Mouse (Mus musculus): ENCODE measurements around the gene Chd5. TPM values are rescaled to one million over a fixed set of nuclear protein-coding genes. Genes with fewer than 3 reads are reported as not detected.

Chd5 gene
- 0.07 TPM for polyA plus RNA-seq (2014; fragmentation: Illumina TruSeq; extraction: RNeasy Lipid Tissue Mini Kit (QIAGEN cat#74804); ENCODE audit: low replicate concordance)

GRCm38 (mm10) chr4:152338419-152339292, at the start of gene Chd5:
Chd5 (plus strand) TSS chr4:152338651.

GRCm38 (mm10) chr4:152291562-152291961, 46.9 kb upstream of the Chd5 start, which contains the start of gene Hes3:
Hes3 (minus strand) TSS chr4:152291662.

GRCm38 (mm10) chr4:152296874-152297861, 41.3 kb upstream of the Chd5 start, which contains the start of gene Icmt:
Icmt (plus strand) TSS chr4:152297227.

DNA sequence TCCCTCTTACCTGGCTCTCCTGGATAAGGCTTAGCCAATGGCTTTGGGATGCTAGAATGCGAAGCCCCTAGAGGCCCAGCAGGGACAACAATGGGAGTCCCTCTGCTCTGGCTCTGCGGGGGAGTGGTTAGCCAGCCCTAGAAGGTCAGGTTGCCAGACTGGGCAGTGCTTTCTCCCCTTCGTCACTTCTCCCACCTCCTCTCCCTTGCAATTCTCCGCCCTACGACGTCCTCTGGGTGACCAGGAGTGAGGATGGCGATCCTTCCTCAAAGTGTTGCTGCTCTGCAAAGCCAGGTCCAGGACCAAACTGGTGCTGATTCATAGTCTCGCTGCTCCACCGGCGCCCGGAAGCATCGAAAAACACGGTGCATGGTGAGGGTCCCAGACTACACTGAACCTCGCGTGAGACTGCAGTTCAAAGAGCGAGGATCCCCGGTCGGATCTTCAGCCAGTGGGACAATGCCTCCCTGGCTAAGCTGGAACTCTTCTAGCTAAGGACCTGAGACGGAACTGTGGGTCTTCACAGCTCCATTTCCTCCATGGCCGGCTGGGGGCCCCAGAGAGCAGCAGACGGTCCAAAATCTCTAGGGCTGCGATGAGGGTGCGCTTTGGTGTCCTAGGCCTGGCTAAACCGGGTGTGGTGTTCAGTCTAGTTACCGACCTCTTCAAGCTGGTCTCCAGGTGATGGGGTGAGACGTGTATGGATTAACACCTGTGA, 19.8 kb upstream of the Chd5 start, which contains the start of gene Rnf207:
Rnf207 (minus strand) TSS at position 477 of the 718 bp plus-strand sequence.

GRCm38 (mm10) chr4:152325574-152326411, 12.7 kb upstream of the Chd5 start, which contains the start of gene Rpl22:
Rpl22 (plus strand) TSS chr4:152325742.

Other genes starting within 250 kb of the Chd5 start
- not detected for gene Tnfrsf25, start 222.7 kb upstream of the Chd5 start, polyA plus RNA-seq (2014; fragmentation: Illumina TruSeq; extraction: RNeasy Lipid Tissue Mini Kit (QIAGEN cat#74804); ENCODE audit: low replicate concordance)
- gene Espn, start 186.3 kb upstream of the Chd5 start, polyA plus RNA-seq (2014; fragmentation: Illumina TruSeq; extraction: RNeasy Lipid Tissue Mini Kit (QIAGEN cat#74804); ENCODE audit: low replicate concordance), result 5.0 TPM
- 6.7 TPM for gene Hes2, start 179.8 kb upstream of the Chd5 start, polyA plus RNA-seq (2014; fragmentation: Illumina TruSeq; extraction: RNeasy Lipid Tissue Mini Kit (QIAGEN cat#74804); ENCODE audit: low replicate concordance)
- gene Acot7, start 160.5 kb upstream of the Chd5 start, polyA plus RNA-seq (2014; fragmentation: Illumina TruSeq; extraction: RNeasy Lipid Tissue Mini Kit (QIAGEN cat#74804); ENCODE audit: low replicate concordance), result 0.74 TPM
- gene Gpr153, start 64.4 kb upstream of the Chd5 start, polyA plus RNA-seq (2014; fragmentation: Illumina TruSeq; extraction: RNeasy Lipid Tissue Mini Kit (QIAGEN cat#74804); ENCODE audit: low replicate concordance), result 0.63 TPM
- not detected for gene Hes3, start 47.0 kb upstream of the Chd5 start, polyA plus RNA-seq (2014; fragmentation: Illumina TruSeq; extraction: RNeasy Lipid Tissue Mini Kit (QIAGEN cat#74804); ENCODE audit: low replicate concordance)
- 7.0 TPM for gene Icmt, start 41.4 kb upstream of the Chd5 start, polyA plus RNA-seq (2014; fragmentation: Illumina TruSeq; extraction: RNeasy Lipid Tissue Mini Kit (QIAGEN cat#74804); ENCODE audit: low replicate concordance)
- gene Rnf207, start 19.7 kb upstream of the Chd5 start, polyA plus RNA-seq (2014; fragmentation: Illumina TruSeq; extraction: RNeasy Lipid Tissue Mini Kit (QIAGEN cat#74804); ENCODE audit: low replicate concordance), result 0.48 TPM
- gene Rpl22, start 12.9 kb upstream of the Chd5 start, polyA plus RNA-seq (2014; fragmentation: Illumina TruSeq; extraction: RNeasy Lipid Tissue Mini Kit (QIAGEN cat#74804); ENCODE audit: low replicate concordance), result 170 TPM
- not detected for gene Nphp4, start 138.1 kb downstream of the Chd5 start, polyA plus RNA-seq (2014; fragmentation: Illumina TruSeq; extraction: RNeasy Lipid Tissue Mini Kit (QIAGEN cat#74804); ENCODE audit: low replicate concordance)
- gene Kcnab2, start 139.2 kb downstream of the Chd5 start, polyA plus RNA-seq (2014; fragmentation: Illumina TruSeq; extraction: RNeasy Lipid Tissue Mini Kit (QIAGEN cat#74804); ENCODE audit: low replicate concordance), result not detected

Measured in small intestine, adult 10 weeks (tissue).